Mouse (Mus musculus) skeletal muscle tissue, postnatal 0 days (tissue): ENCODE data around the gene Agtr1a. TPM values are rescaled to one million over a fixed set of nuclear protein-coding genes. Genes with fewer than 3 reads are reported as not detected.

Experiments used
- polyA plus RNA-seq: library from polyadenylated mRNA; unstranded; fragments of >200 nt; fragmentation: Nextera tagmentation; extraction: Ambion mirVana; gene quantifications from 2 replicates; pipeline ENCODE4 v1.2.1, GENCODE M21; 2015

Agtr1a gene
- 14.9 and 15.0 TPM in 2 replicates for polyA plus RNA-seq

GRCm38 (mm10) chr13:30336148-30336801 is at the start of gene Agtr1a:
Agtr1a (plus strand) TSS chr13:30336441.

Other genes starting within 250 kb of the Agtr1a start
- 4.1 and 5.0 TPM in 2 replicates for gene Mboat1, start 200.0 kb upstream of the Agtr1a start, polyA plus RNA-seq
- gene Uqcrfs1, start 208.9 kb downstream of the Agtr1a start, polyA plus RNA-seq = 725 and 828 TPM in 2 replicates